9 mouse cellular contexts compared by ENCODE assay signal in the genomic region with DNA sequence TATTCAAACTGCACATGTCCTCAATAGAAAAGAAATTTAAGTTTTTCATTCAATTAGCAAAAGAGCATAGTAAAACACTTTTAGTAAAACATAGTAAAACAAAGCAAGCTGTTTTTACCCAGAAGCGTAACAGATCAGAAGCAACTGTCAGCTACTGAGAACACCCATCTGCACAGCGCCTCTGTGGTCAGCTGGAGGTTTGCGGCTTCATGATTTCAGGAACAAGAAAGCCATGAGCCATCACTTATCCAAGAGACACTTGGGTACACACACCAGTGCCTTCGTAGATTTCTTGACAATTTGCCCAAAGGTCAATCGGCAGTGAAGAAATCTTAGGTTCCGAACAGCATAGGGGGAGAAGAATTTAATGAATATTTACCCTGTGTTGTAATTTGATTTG.
DNase-seq lines count a peak whose midpoint lies in the region; ATAC-seq and TF ChIP-seq lines count a peak whose summit lies in the region.
"Had no signal": no experiment of that assay in that cellular context is flagged by ENCODE, and none has a peak within 500 bp of the region (broad histone marks: within the 10 kb centered on the region; RNA-seq: fewer than 3 reads in every experiment).

No protein-coding gene starts in this region.

- no peak overlapping the region for H3K27ac ChIP-seq in gastrocnemius, adult 2 months
- H3K27ac ChIP-seq in liver, adult 2 months (replicated peaks; ENCODE audit: insufficient read depth, low read depth, low read length): no peak overlapping the region
- H3K27ac ChIP-seq in liver, embryonic 11.5 days (ENCODE audit: low read depth, low read length): no peak overlapping the region
- H3K27ac ChIP-seq: limb, embryonic 15.5 days had no signal

- intact Hi-C loops in gastrocnemius, adult 2 months (cut with DNase I): no loop called here
- intact Hi-C loops in gastrocnemius, postnatal 14 days (cut with DNase I; ENCODE audit: low total_unique reads): no loop called here

- no peak for TF ChIP-seq POLR2A in liver, adult 2 months (IDR thresholded peaks at IDR 0.05; ENCODE audit: extremely low read depth, insufficient read depth, low read length)

- no peak overlapping the region for H3K4me2 ChIP-seq in liver, embryonic 11.5 days
- H3K4me2 ChIP-seq: limb, embryonic 15.5 days had no signal

- no peak for ATAC-seq in liver, embryonic 11.5 days (replicated peaks; ENCODE audit: low FRiP score)
- peak; percentile 83 for ATAC-seq in granulocyte monocyte progenitor cell, adult 5-6 weeks (replicated peaks; ENCODE audit: poor library complexity, severe bottlenecking)
- ATAC-seq in neutrophil, adult 5-6 weeks (ENCODE audit: extremely low read depth, insufficient number of reproducible peaks, low FRiP score, poor library complexity, severe bottlenecking): peak; percentile 90

- no peaks in the 10 kb centered on the region for H3K27me3 ChIP-seq in liver, adult 2 months (ENCODE audit: control insufficient read depth, insufficient read depth, low read length)
- no peaks in the 10 kb centered on the region for H3K27me3 ChIP-seq in liver, embryonic 11.5 days (replicated peaks; ENCODE audit: control insufficient read depth, insufficient read depth, low read length)
- H3K27me3 ChIP-seq: limb, embryonic 15.5 days had no signal

- H3K4me3 ChIP-seq in gastrocnemius, adult 2 months: no peak overlapping the region
- H3K4me3 ChIP-seq in liver, adult 2 months (ENCODE audit: insufficient read depth, low read depth, low read length): no peak overlapping the region
- no peak overlapping the region for H3K4me3 ChIP-seq in liver, embryonic 11.5 days (ENCODE audit: low read depth, low read length)
- H3K4me3 ChIP-seq: limb, embryonic 15.5 days had no signal

- WGBS in liver, adult 2 months: 77% methylated on average over 6 of the region's 6 CpGs
- 46% methylated on average over 6 of the region's 6 CpGs for WGBS in liver, embryonic 11.5 days

- H3K4me1 ChIP-seq in liver, adult 2 months (ENCODE audit: control insufficient read depth, insufficient read depth, low read length): peaks cover 6% of the 10 kb centered on the region
- H3K4me1 ChIP-seq in liver, embryonic 11.5 days (replicated peaks; ENCODE audit: control insufficient read depth, insufficient read depth, low read length): no peaks in the 10 kb centered on the region
- H3K4me1 ChIP-seq: limb, embryonic 15.5 days had no signal

- peak; percentile 29 for DNase-seq in gastrocnemius, adult 2 months
- DNase-seq in gastrocnemius, postnatal 14 days: no peak
- DNase-seq in liver, adult 2 months (ENCODE audit: extremely low read depth, low read depth, low spot score): peak; percentile 30
- DNase-seq in liver, embryonic 11.5 days (ENCODE audit: low spot score): no peak
- DNase-seq in cerebellum, adult 18-20 months: no peak
- DNase-seq in adrenal gland, postnatal 10 days: no peak

- no peak overlapping the region for H3K9ac ChIP-seq in liver, adult 2 months (ENCODE audit: low read depth, low read length)
- H3K9ac ChIP-seq in liver, embryonic 11.5 days (ENCODE audit: low read depth, low read length): no peak overlapping the region
- H3K9ac ChIP-seq: limb, embryonic 15.5 days had no signal

- no peaks in the 10 kb centered on the region for H3K36me3 ChIP-seq in liver, adult 2 months (ENCODE audit: control insufficient read depth, insufficient read depth, low read length)
- no peaks in the 10 kb centered on the region for H3K36me3 ChIP-seq in liver, embryonic 11.5 days (ENCODE audit: control insufficient read depth, insufficient read depth, low read length)
- H3K36me3 ChIP-seq: limb, embryonic 15.5 days had no signal

- TF ChIP-seq CTCF in gastrocnemius, adult 2 months (IDR thresholded peaks at IDR 0.05): peak; percentile 13; the same call in 1 of the 2 replicates
- no peak for TF ChIP-seq CTCF in liver, adult 2 months (IDR thresholded peaks at IDR 0.05; ENCODE audit: low read depth, low read length)

- H3K9me3 ChIP-seq in liver, embryonic 11.5 days (ENCODE audit: control insufficient read depth, low read length): no peaks in the 10 kb centered on the region
- H3K9me3 ChIP-seq: limb, embryonic 15.5 days had no signal

- peaks cover 16% of the 10 kb centered on the region; the same call in 1 of the 2 replicates for H3K79me2 ChIP-seq in liver, adult 2 months (ENCODE audit: control insufficient read depth, insufficient read depth, low read length)

Comparison
In these comparisons a context has a peak if more than half of its experiments do, and no peak if none do; other contexts are left out.
1. DNase-seq: peak in gastrocnemius, adult 2 months (single experiment) and liver, adult 2 months (single experiment); none in gastrocnemius, postnatal 14 days (single experiment), liver, embryonic 11.5 days (single experiment), cerebellum, adult 18-20 months (0 of 2) and adrenal gland, postnatal 10 days (single experiment).